Mouse (Mus musculus) midbrain, postnatal 0 days (tissue): ENCODE measurements at regions not wholly inside any gene's neighbourhood (a gene's known extent, or its start where the extent isn't known, plus 50 kb on each side); places are given as distances from the start of the nearest gene placed in this dataset.

Experiments used
- ATAC-seq: fragments of 200-750 bp; cut with Nextera tagmentation; 2 replicates; pipeline ENCODE4 v1.8.0; 2017; ENCODE audit warnings: moderate number of reproducible peaks, mild to moderate bottlenecking, moderate TSS enrichment, moderate library complexity; ENCODE audit not compliant: low FRiP score
- DNase-seq: peaks from one replicate; pipeline ENCODE4 v3.0.0-alpha.2; 2015; ENCODE audit warnings: low spot score
- H3K27ac ChIP-seq: fragments of 300-500 bp; sonication (generic); 2 replicates; pipeline ENCODE4 v1.5.1; 2014; ENCODE audit warnings: low read depth, mild to moderate bottlenecking, low read length, mixed read lengths
- H3K27me3 ChIP-seq: fragments of 300-500 bp; sonication (generic); 2 replicates; pipeline ENCODE4 v1.6.1; 2014; ENCODE audit warnings: low read length, control low read depth, mixed read lengths; ENCODE audit not compliant: insufficient read depth
- H3K36me3 ChIP-seq: fragments of 300-500 bp; sonication (generic); 2 replicates; pipeline ENCODE4 v1.6.1; 2014; ENCODE audit warnings: low read length, control low read depth, mixed read lengths; ENCODE audit not compliant: insufficient read depth
- H3K4me1 ChIP-seq: fragments of 300-500 bp; sonication (generic); 2 replicates; pipeline ENCODE4 v1.6.1; 2014; ENCODE audit warnings: mild to moderate bottlenecking, control low read depth, antibody characterized with exemption, low read length, mixed read lengths; ENCODE audit not compliant: insufficient read depth
- H3K4me2 ChIP-seq: fragments of 300-500 bp; sonication (generic); 2 replicates; pipeline ENCODE4 v1.6.1; 2014; ENCODE audit warnings: low read depth, mild to moderate bottlenecking, low read length, mixed read lengths; ENCODE audit not compliant: poor library complexity, severe bottlenecking
- H3K4me3 ChIP-seq: fragments of 300-500 bp; sonication (generic); 2 replicates; pipeline ENCODE4 v1.5.1; 2014; ENCODE audit warnings: low read depth, mild to moderate bottlenecking, low read length, moderate library complexity
- H3K9ac ChIP-seq: fragments of 300-500 bp; sonication (generic); replicated peaks from 2 replicates; pipeline ENCODE4 v1.6.1; 2014; ENCODE audit warnings: mild to moderate bottlenecking, low read length, moderate library complexity, mixed read lengths; ENCODE audit not compliant: poor library complexity, severe bottlenecking
- H3K9me3 ChIP-seq: fragments of 300-500 bp; sonication (generic); 2 replicates; pipeline ENCODE4 v1.6.1; 2016; ENCODE audit warnings: low read length, control low read depth
- CTCF ChIP-seq: IDR thresholded peaks from 2 replicates; pipeline ENCODE4 v1.5.1; 2016; ENCODE audit warnings: antibody characterized with exemption, mild to moderate bottlenecking
- WGBS: fragments of 180-500 bp; shearing (Covaris S2); extraction: QIAGEN DNeasy Blood & Tissue Kit; methylation state at CpG from one replicate; pipeline ENCODE4 v1.1.7; 2014; 5-methylcytosine and 5-hydroxymethylcytosine counted together

GRCm38 (mm10) chr19:19246837-19247560 lies 136.0 kb upstream of the Rorb start:
- DNase-seq (no peak), ATAC-seq (no peak; the same call in 1 of the 2 replicates)
- Histone ChIP-seq H3K27me3 (no peaks in the 10 kb centered on the region), H3K27ac (no peak overlapping the region), H3K36me3 (no peaks in the 10 kb centered on the region), H3K4me1 (no peaks in the 10 kb centered on the region), H3K9me3 (no peaks in the 10 kb centered on the region), H3K4me2 (no peak overlapping the region), H3K9ac (no peak overlapping the region), H3K4me3 (no peak overlapping the region)
- TF ChIP-seq CTCF: no peak
- 54% methylated on average over 5 of the region's 5 CpGs for WGBS

- H3K4me1 ChIP-seq: no peaks in the 10 kb centered on the region
- no peaks in the 10 kb centered on the region for H3K9me3 ChIP-seq
- no peak for TF ChIP-seq CTCF
- no peak overlapping the region for H3K4me3 ChIP-seq
- no peak overlapping the region for H3K9ac ChIP-seq
- no peak overlapping the region for H3K4me2 ChIP-seq
- DNase-seq (no peak), ATAC-seq (no peak)
- no peaks in the 10 kb centered on the region for H3K27me3 ChIP-seq
- no peaks in the 10 kb centered on the region for H3K36me3 ChIP-seq
- 86% methylated on average over 3 of the region's 3 CpGs for WGBS
- no peak overlapping the region for H3K27ac ChIP-seq
Measured at GRCm38 (mm10) chr19:19229305-19229994, 118.5 kb upstream of the Rorb start.

GRCm38 (mm10) chr19:19220826-19221225 lies 109.8 kb upstream of the Rorb start:
- Histone ChIP-seq H3K27me3 (no peaks in the 10 kb centered on the region), H3K27ac (no peak overlapping the region), H3K4me3 (no peak overlapping the region), H3K4me1 (no peaks in the 10 kb centered on the region), H3K9me3 (no peaks in the 10 kb centered on the region), H3K36me3 (no peaks in the 10 kb centered on the region), H3K9ac (no peak overlapping the region), H3K4me2 (no peak overlapping the region)
- WGBS: 90% methylated on average over 6 of the region's 6 CpGs
- ATAC-seq: no peak
- no peak for DNase-seq
- no peak for TF ChIP-seq CTCF

- H3K36me3 ChIP-seq: no peaks in the 10 kb centered on the region
- DNase-seq (no peak), ATAC-seq (no peak)
- no peaks in the 10 kb centered on the region for H3K4me1 ChIP-seq
- no peak overlapping the region for H3K27ac ChIP-seq
- no peak overlapping the region for H3K4me2 ChIP-seq
- no peak overlapping the region for H3K9ac ChIP-seq
- H3K9me3 ChIP-seq: no peaks in the 10 kb centered on the region
- H3K27me3 ChIP-seq: no peaks in the 10 kb centered on the region
- no peak overlapping the region for H3K4me3 ChIP-seq
- no peak for TF ChIP-seq CTCF
- WGBS: 65% methylated on average over 2 of the region's 2 CpGs
Measured at GRCm38 (mm10) chr19:19219352-19219751, 108.4 kb upstream of the Rorb start.

DNA sequence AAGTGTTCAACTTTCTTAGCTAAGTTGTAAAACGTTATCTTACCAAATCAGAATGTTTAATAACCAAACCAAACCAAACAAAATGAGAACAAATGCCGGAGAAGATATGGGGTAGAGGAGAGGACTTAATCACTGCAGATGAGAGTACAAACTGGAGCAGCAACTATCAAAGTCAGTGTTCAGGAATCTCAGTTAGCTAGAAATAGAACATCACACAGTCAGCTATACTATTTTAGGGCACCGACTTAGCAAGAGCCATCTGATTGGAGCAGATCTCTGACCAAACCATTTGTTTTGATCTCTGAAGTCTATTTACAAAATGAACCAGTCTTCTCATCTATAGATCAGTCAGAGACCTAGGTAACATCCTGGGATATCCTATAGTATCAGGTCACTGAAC lies 107.7 kb upstream of the Rorb start:
- no peak for ATAC-seq
- no peak for TF ChIP-seq CTCF
- Histone ChIP-seq H3K36me3 (no peaks in the 10 kb centered on the region), H3K4me1 (no peaks in the 10 kb centered on the region), H3K4me2 (no peak overlapping the region), H3K9me3 (no peaks in the 10 kb centered on the region), H3K27me3 (no peaks in the 10 kb centered on the region), H3K27ac (no peak overlapping the region), H3K4me3 (no peak overlapping the region), H3K9ac (no peak overlapping the region)
- no peak for DNase-seq
- WGBS: 82% methylated on average over 3 of the region's 3 CpGs

- no peak overlapping the region for H3K27ac ChIP-seq
- H3K27me3 ChIP-seq: no peaks in the 10 kb centered on the region
- ATAC-seq: no peak
- no peaks in the 10 kb centered on the region for H3K4me1 ChIP-seq
- no peak overlapping the region for H3K4me2 ChIP-seq
- 66% methylated on average over 8 of the region's 8 CpGs for WGBS
- H3K9me3 ChIP-seq: no peaks in the 10 kb centered on the region
- DNase-seq: no peak
- no peak for TF ChIP-seq CTCF
- H3K4me3 ChIP-seq: no peak overlapping the region
- no peaks in the 10 kb centered on the region for H3K36me3 ChIP-seq
- no peak overlapping the region for H3K9ac ChIP-seq
Measured at GRCm38 (mm10) chr19:19199534-19199933, 88.5 kb upstream of the Rorb start.
